Mouse (Mus musculus) c-Kit-negative CD71-positive TER-119-positive erythroid progenitor cells, embryonic 14.5 days (primary cell): ENCODE data around the gene 5430419D17Rik.

ENCODE experiments used
- DNase-seq: peaks from one replicate; pipeline ENCODE4 v3.0.0-alpha.2; 2013; ENCODE audit warnings: low read depth, low spot score

5430419D17Rik gene

GRCm38 (mm10) chr7:131174121-131174520 is at the start of gene 5430419D17Rik:
Gene 5430419D17Rik (plus strand): TSS chr7:131174402.
- no peak for DNase-seq

- DNase-seq = no peak
Observed at GRCm38 (mm10) chr7:131130021-131130420, 44.2 kb upstream of the 5430419D17Rik start.

- DNase-seq = no peak
Observed at GRCm38 (mm10) chr7:131133181-131133580, 41.0 kb upstream of the 5430419D17Rik start.

- DNase-seq = no peak
Observed at GRCm38 (mm10) chr7:131146214-131146613, 28.0 kb upstream of the 5430419D17Rik start, which contains the start of gene 4933402N03Rik. Gene 4933402N03Rik (minus strand): TSS chr7:131146314.

GRCm38 (mm10) chr7:131150179-131150578 is 24.0 kb upstream of the 5430419D17Rik start:
- no peak for DNase-seq

GRCm38 (mm10) chr7:131153044-131153443 is 21.2 kb upstream of the 5430419D17Rik start:
- DNase-seq = no peak

GRCm38 (mm10) chr7:131162251-131162650 is 12.0 kb upstream of the 5430419D17Rik start:
- no peak for DNase-seq

- no peak for DNase-seq
Observed at GRCm38 (mm10) chr7:131167771-131168170, 6.4 kb upstream of the 5430419D17Rik start.

GRCm38 (mm10) chr7:131169099-131169498 is 5.1 kb upstream of the 5430419D17Rik start:
- no peak for DNase-seq

GRCm38 (mm10) chr7:131182685-131183084 is 8.5 kb downstream of the 5430419D17Rik start:
- DNase-seq = no peak

- no peak for DNase-seq
Observed at GRCm38 (mm10) chr7:131184339-131184738, 10.1 kb downstream of the 5430419D17Rik start.

- DNase-seq = no peak
Observed at GRCm38 (mm10) chr7:131187047-131187446, 12.8 kb downstream of the 5430419D17Rik start.

GRCm38 (mm10) chr7:131187996-131188395 is 13.8 kb downstream of the 5430419D17Rik start:
- no peak for DNase-seq

- DNase-seq = no peak
Observed at GRCm38 (mm10) chr7:131223086-131223485, 48.9 kb downstream of the 5430419D17Rik start.

GRCm38 (mm10) chr7:131236091-131236490 is 61.9 kb downstream of the 5430419D17Rik start:
- no peak for DNase-seq

GRCm38 (mm10) chr7:131244993-131245392 is 70.8 kb downstream of the 5430419D17Rik start:
- no peak for DNase-seq

- no peak for DNase-seq
Observed at GRCm38 (mm10) chr7:131256841-131257240, 82.6 kb downstream of the 5430419D17Rik start.

GRCm38 (mm10) chr7:131257309-131257708 is 83.1 kb downstream of the 5430419D17Rik start:
- DNase-seq = no peak

- DNase-seq = no peak
Observed at GRCm38 (mm10) chr7:131260946-131261345, 86.7 kb downstream of the 5430419D17Rik start.

GRCm38 (mm10) chr7:131264251-131264650 is 90.0 kb downstream of the 5430419D17Rik start:
- no peak for DNase-seq

- no peak for DNase-seq
Observed at GRCm38 (mm10) chr7:131265851-131266250, 91.6 kb downstream of the 5430419D17Rik start.

GRCm38 (mm10) chr7:131297151-131297550 is 122.9 kb downstream of the 5430419D17Rik start:
- DNase-seq = no peak

- DNase-seq = no peak
Observed at GRCm38 (mm10) chr7:131303340-131303739, 129.1 kb downstream of the 5430419D17Rik start.

GRCm38 (mm10) chr7:131306733-131307132 is 132.5 kb downstream of the 5430419D17Rik start:
- no peak for DNase-seq
